Mouse (Mus musculus) kidney, postnatal 0 days (tissue): ENCODE results near the gene Dglucy. TPM values are rescaled to one million over a fixed set of nuclear protein-coding genes. Genes with fewer than 3 reads are reported as not detected.

ENCODE experiments used
- ATAC-seq: fragments of 200-750 bp; cut with Nextera tagmentation; replicated peaks from 2 replicates; pipeline ENCODE4 v1.8.0; 2017; ENCODE audit warnings: low read depth, moderate number of reproducible peaks, moderate TSS enrichment, moderate library complexity; ENCODE audit not compliant: low FRiP score
- DNase-seq: peaks from one replicate; pipeline ENCODE4 v3.0.0-alpha.2; 2016; ENCODE audit warnings: low spot score
- H3K27ac ChIP-seq: fragments of 300-500 bp; sonication (generic); 2 replicates; pipeline ENCODE4 v1.5.1; 2014; ENCODE audit warnings: mild to moderate bottlenecking
- H3K27me3 ChIP-seq: fragments of 300-500 bp; sonication (generic); 2 replicates; pipeline ENCODE4 v1.6.1; 2014; ENCODE audit warnings: low read length, mixed read lengths; ENCODE audit not compliant: insufficient read depth
- H3K36me3 ChIP-seq: fragments of 300-500 bp; sonication (generic); 2 replicates; pipeline ENCODE4 v1.6.1; 2014; ENCODE audit warnings: low read length, mixed read lengths; ENCODE audit not compliant: insufficient read depth
- H3K4me1 ChIP-seq: fragments of 300-500 bp; sonication (generic); replicated peaks from 2 replicates; pipeline ENCODE4 v1.6.1; 2014; ENCODE audit warnings: antibody characterized with exemption, low read length, mixed read lengths; ENCODE audit not compliant: insufficient read depth
- H3K4me2 ChIP-seq: fragments of 300-500 bp; sonication (generic); 2 replicates; pipeline ENCODE4 v1.6.1; 2014; ENCODE audit warnings: mild to moderate bottlenecking, low read length, moderate library complexity, mixed read lengths
- H3K4me3 ChIP-seq: fragments of 300-500 bp; sonication (generic); replicated peaks from 2 replicates; pipeline ENCODE4 v1.5.1; 2014; ENCODE audit warnings: low read depth, low read length
- H3K9ac ChIP-seq: fragments of 300-500 bp; sonication (generic); 2 replicates; pipeline ENCODE4 v1.6.1; 2014; ENCODE audit warnings: low read depth, low read length
- H3K9me3 ChIP-seq: fragments of 300-500 bp; sonication (generic); replicated peaks from 2 replicates; pipeline ENCODE4 v1.6.1; 2016; ENCODE audit warnings: low read length, inconsistent platforms, mixed read lengths
- CTCF ChIP-seq: IDR thresholded peaks from 2 replicates; pipeline ENCODE4 v1.5.1; 2016; ENCODE audit warnings: antibody characterized with exemption, low read depth, mild to moderate bottlenecking, moderate library complexity
- WGBS: fragments of 180-500 bp; shearing (Covaris S2); extraction: QIAGEN DNeasy Blood & Tissue Kit; methylation state at CpG from one replicate; pipeline ENCODE4 v1.1.7; 2014; 5-methylcytosine and 5-hydroxymethylcytosine counted together
- polyA plus RNA-seq: library from polyadenylated mRNA; unstranded; fragments of >200 nt; fragmentation: Nextera tagmentation; extraction: Ambion mirVana; gene quantifications from 2 replicates; pipeline ENCODE4 v1.2.1, GENCODE M21; 2015

Dglucy gene
- polyA plus RNA-seq, 1 experiment from 2014 or later: 5.0 TPM

GRCm38 (mm10) chr12:100878556-100878955 is 99.7 kb downstream of the Dglucy start:
- no peak overlapping the region for H3K9ac ChIP-seq

DNA sequence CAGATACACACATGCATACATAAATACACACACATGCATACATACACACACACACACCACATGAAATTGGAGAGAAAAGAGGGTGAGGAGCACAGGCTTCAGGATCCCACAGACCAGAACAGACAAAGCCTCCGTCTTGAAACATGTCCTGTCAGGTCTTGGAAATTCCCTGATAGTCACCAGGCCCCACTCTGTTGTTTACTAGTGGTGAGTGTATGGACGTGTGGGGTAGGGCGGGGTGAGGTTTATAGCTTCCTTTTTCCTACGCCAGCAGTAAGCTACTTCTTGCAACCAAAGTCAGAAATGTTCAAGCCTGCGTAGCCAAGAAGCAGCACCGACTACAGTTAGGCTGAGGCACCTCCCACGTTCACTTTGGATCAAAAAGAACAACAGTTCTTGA is 104.3 kb downstream of the Dglucy start:
- Histone ChIP-seq H3K4me2 (no peak overlapping the region), H3K36me3 (no peaks in the 10 kb centered on the region), H3K27me3 (no peaks in the 10 kb centered on the region), H3K4me3 (no peak overlapping the region), H3K9ac (no peak overlapping the region), H3K9me3 (no peaks in the 10 kb centered on the region), H3K27ac (no peak overlapping the region), H3K4me1 (no peaks in the 10 kb centered on the region)
- DNase-seq (no peak), ATAC-seq (no peak)
- no peak for TF ChIP-seq CTCF
- 50% methylated on average over 7 of the region's 7 CpGs for WGBS

More at GRCm38 (mm10) chr12:100878556-100878955, 99.7 kb downstream of the Dglucy start:
- Histone ChIP-seq H3K4me2 (no peak overlapping the region), H3K27ac (no peak overlapping the region), H3K27me3 (no peaks in the 10 kb centered on the region), H3K9me3 (no peaks in the 10 kb centered on the region), H3K4me1 (no peaks in the 10 kb centered on the region), H3K36me3 (no peaks in the 10 kb centered on the region), H3K4me3 (no peak overlapping the region)
- 92% methylated on average over 16 of the region's 16 CpGs for WGBS
- DNase-seq: no peak
- TF ChIP-seq CTCF: no peak
- ATAC-seq: no peak

- TF ChIP-seq CTCF: no peak
- Histone ChIP-seq H3K9ac (no peak overlapping the region), H3K27ac (no peak overlapping the region), H3K27me3 (no peaks in the 10 kb centered on the region), H3K4me3 (no peak overlapping the region), H3K4me2 (no peak overlapping the region), H3K9me3 (no peaks in the 10 kb centered on the region), H3K4me1 (no peaks in the 10 kb centered on the region), H3K36me3 (no peaks in the 10 kb centered on the region)
- DNase-seq (no peak), ATAC-seq (no peak)
- WGBS: 95% methylated on average over 3 of the region's 3 CpGs
These were observed 106.7 kb downstream of the Dglucy start for GRCm38 (mm10) chr12:100885585-100885984.

- H3K4me1 ChIP-seq: no peaks in the 10 kb centered on the region
- no peaks in the 10 kb centered on the region for H3K36me3 ChIP-seq
- no peak for DNase-seq
- no peaks in the 10 kb centered on the region for H3K9me3 ChIP-seq
- no peak overlapping the region for H3K9ac ChIP-seq
- no peak for ATAC-seq
- no peak overlapping the region for H3K27ac ChIP-seq
- H3K4me3 ChIP-seq: no peak overlapping the region
- no peak for TF ChIP-seq CTCF
- WGBS: 83% methylated on average over 4 of the region's 4 CpGs
- H3K4me2 ChIP-seq: no peak overlapping the region
- H3K27me3 ChIP-seq: no peaks in the 10 kb centered on the region
These were observed 108.0 kb downstream of the Dglucy start for GRCm38 (mm10) chr12:100886877-100887276.

- WGBS: 9% methylated on average over 12 of the region's 12 CpGs
- DNase-seq: peak; percentile 88
- no peaks in the 10 kb centered on the region for H3K4me1 ChIP-seq
- H3K9me3 ChIP-seq: no peaks in the 10 kb centered on the region
- peak; percentile 75 for ATAC-seq
- H3K27ac ChIP-seq: no peak overlapping the region
- no peak overlapping the region for H3K9ac ChIP-seq
- H3K4me2 ChIP-seq: 0 out of 2 replicates have a peak overlapping the region, but pooled peaks have one; percentile 6
- no peaks in the 10 kb centered on the region for H3K27me3 ChIP-seq
- no peak overlapping the region for H3K4me3 ChIP-seq
- no peaks in the 10 kb centered on the region for H3K36me3 ChIP-seq
- TF ChIP-seq CTCF: 0 out of 2 replicates have a peak, but pooled peaks have one; percentile 16
These were observed 109.0 kb downstream of the Dglucy start for GRCm38 (mm10) chr12:100887801-100888258.

- Histone ChIP-seq H3K36me3 (no peaks in the 10 kb centered on the region), H3K4me3 (no peak overlapping the region), H3K9ac (no peak overlapping the region), H3K27ac (no peak overlapping the region), H3K9me3 (no peaks in the 10 kb centered on the region), H3K4me1 (no peaks in the 10 kb centered on the region), H3K27me3 (no peaks in the 10 kb centered on the region), H3K4me2 (no peak overlapping the region)
- WGBS: 78% methylated on average over 3 of the region's 3 CpGs
- DNase-seq: no peak
- TF ChIP-seq CTCF: no peak
- ATAC-seq: no peak
These were observed 111.7 kb downstream of the Dglucy start for GRCm38 (mm10) chr12:100890548-100890947.

- H3K9ac ChIP-seq: no peak overlapping the region
- peaks cover 34% of the 10 kb centered on the region; the same call in 1 of the 2 replicates for H3K27me3 ChIP-seq
- H3K36me3 ChIP-seq: no peaks in the 10 kb centered on the region
- ATAC-seq: no peak
- H3K4me2 ChIP-seq: no peak overlapping the region
- no peaks in the 10 kb centered on the region for H3K9me3 ChIP-seq
- no peak for DNase-seq
- H3K4me3 ChIP-seq: no peak overlapping the region
- no peak overlapping the region for H3K27ac ChIP-seq
- peaks cover 14% of the 10 kb centered on the region; the same call in 1 of the 2 replicates for H3K4me1 ChIP-seq
- no peak for TF ChIP-seq CTCF
- WGBS: 0% methylated on average over 2 of the region's 2 CpGs
These were observed 116.6 kb downstream of the Dglucy start for GRCm38 (mm10) chr12:100895504-100895903.
